Mouse (Mus musculus): ENCODE results near the gene Btg1-ps2. TPM values are rescaled to one million over a fixed set of nuclear protein-coding genes. Genes with fewer than 3 reads are reported as not detected.
"Not testable (repeated sequence)": the region's sequence is repeated elsewhere in the genome, so short reads cannot be mapped to it uniquely, and the experiment has no call there.

Gene Btg1-ps2
- total RNA-seq (2014; fragmentation: Nextera tagmentation), result not detected in 2 replicates
- not detected in 2 replicates for total RNA-seq (2017)

- not testable (repeated sequence) for ATAC-seq (replicated peaks; ENCODE audit: low FRiP score, low TSS enrichment, poor library complexity, severe bottlenecking)
Measured at GRCm38 (mm10) chrX:38043014-38043413, at the start of gene Btg1-ps2. Btg1-ps2 (minus strand) TSS chrX:38043114.

GRCm38 (mm10) chrX:38085041-38085440, 42.1 kb upstream of the Btg1-ps2 start, which contains the start of gene Rhox11:
Rhox11 (minus strand) TSS chrX:38085141.
- no peak for ATAC-seq (replicated peaks; ENCODE audit: low FRiP score, low TSS enrichment, poor library complexity, severe bottlenecking)

DNA sequence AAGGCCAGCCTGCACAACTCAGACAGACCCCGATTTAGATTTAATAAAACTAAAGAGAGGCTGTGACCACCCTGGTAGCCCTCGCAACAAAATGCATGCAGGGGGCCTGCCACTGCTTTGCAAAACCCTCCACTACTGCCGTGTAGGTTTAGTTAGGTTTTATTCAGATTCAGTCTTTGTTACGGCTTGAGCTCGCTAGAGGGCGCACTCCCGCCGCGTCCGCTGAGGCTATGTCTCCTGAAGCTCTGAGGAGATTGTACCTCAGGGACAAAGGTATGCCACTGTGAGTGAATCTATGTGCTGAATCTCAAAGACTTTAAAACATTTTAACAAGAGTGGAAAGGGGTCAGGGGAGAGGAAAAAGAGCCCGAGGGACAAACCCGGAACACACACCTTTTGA, 41.3 kb upstream of the Btg1-ps2 start:
- ATAC-seq (replicated peaks; ENCODE audit: low FRiP score, low TSS enrichment, poor library complexity, severe bottlenecking), result no peak

DNA sequence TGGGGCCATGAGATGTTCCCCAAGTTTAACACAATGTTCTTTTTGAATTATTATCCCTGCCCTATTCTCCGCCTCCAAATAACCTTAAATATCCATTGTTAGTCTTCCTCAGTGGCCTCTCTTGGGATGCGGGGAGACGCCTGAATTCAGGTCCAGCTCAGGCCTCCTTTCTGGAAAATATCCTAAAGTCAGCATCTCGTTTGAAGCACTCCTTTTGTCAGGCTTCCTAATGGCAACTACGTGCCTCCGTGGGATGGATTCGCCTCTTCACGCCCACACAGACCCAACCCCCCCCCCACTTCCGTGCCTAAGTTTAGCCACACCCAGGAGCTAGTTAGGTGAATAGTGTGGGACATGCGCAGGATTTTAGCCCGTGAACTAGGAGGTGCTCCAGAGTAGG, 23.3 kb upstream of the Btg1-ps2 start, which contains the start of gene Rhox10:
Gene Rhox10, plus strand, starts transcription at position 301 of the 400 bp plus-strand sequence.
- no peak for ATAC-seq (replicated peaks; ENCODE audit: low FRiP score, low TSS enrichment, poor library complexity, severe bottlenecking)

DNA sequence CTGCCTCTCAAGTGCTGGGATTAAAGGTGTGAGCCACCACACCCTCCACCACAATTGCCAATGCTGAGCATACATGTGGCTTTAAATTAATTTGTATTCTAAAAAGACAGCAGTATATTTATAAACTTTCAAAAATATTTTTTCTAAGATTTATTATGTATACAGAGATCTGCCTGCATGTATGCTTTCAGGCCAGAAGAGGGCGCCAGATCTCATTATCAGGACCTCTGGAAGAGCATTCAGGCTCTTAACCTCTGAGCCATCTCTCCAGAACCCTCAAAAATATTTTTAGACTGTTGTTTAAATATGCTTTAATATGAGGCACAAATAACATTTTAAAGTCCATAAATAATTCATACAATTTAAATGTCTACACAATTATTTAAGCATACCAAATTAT, 18.6 kb upstream of the Btg1-ps2 start:
- no peak for ATAC-seq (replicated peaks; ENCODE audit: low FRiP score, low TSS enrichment, poor library complexity, severe bottlenecking)

GRCm38 (mm10) chrX:38039666-38040065, 3.2 kb downstream of the Btg1-ps2 start:
- no peak for ATAC-seq (replicated peaks; ENCODE audit: low FRiP score, low TSS enrichment, poor library complexity, severe bottlenecking)

GRCm38 (mm10) chrX:38033841-38034240, 9.1 kb downstream of the Btg1-ps2 start:
- ATAC-seq (replicated peaks; ENCODE audit: low FRiP score, low TSS enrichment, poor library complexity, severe bottlenecking), result no peak

DNA sequence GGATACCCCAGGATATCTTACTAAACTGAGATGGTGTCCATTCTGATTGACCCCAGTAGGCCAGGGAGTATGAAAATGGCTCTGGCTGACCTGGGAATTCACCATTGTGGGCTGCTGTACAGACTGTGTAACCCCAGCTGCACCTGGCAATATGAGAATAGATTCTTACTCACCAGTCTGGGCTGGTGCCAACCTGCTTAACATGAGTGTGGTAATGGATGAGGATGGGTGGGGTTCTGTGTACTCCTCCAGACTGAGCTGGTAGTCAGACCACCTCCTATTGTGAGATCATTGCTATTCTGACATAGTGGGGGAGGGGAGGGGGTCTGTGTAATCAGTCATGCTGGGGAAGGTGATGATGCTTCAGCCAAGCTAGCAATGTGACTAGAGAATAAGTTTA, 24.3 kb downstream of the Btg1-ps2 start, which contains the start of gene Btg1-ps1:
Gene Btg1-ps1, minus strand, starts transcription at position 219 of the 400 bp plus-strand sequence.
- not testable (repeated sequence) for ATAC-seq (replicated peaks; ENCODE audit: low FRiP score, low TSS enrichment, poor library complexity, severe bottlenecking)

DNA sequence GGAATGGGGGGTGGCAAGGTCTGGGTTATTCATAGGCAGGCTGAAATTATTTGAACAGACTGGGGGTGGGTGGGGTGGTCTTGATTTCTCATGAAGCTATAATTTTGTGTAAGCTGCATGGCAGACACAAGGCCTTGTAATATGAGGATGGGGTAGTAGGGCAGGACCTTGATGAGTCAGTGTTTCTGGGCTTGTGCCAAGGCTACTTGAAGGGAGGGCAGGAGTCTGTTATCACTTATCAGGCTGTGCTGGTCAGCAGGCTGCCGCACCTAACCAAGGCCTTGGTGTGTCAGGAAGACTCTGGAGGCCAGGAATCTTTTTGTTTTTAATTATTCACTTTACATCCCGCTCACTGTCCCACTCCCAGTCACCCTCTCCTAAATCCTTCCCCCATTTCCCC, 34.2 kb downstream of the Btg1-ps2 start:
- ATAC-seq (replicated peaks; ENCODE audit: low FRiP score, low TSS enrichment, poor library complexity, severe bottlenecking), result no peak

Other genes with a start within 250 kb of the Btg1-ps2 start
- not detected in 2 replicates for gene Rhox5, start 238.3 kb downstream of the Btg1-ps2 start, total RNA-seq (2014; fragmentation: Nextera tagmentation)
- not detected in 2 replicates for gene Rhox5, start 238.3 kb downstream of the Btg1-ps2 start, total RNA-seq (2017)
- not detected in 2 replicates for gene Rhox6, start 216.2 kb downstream of the Btg1-ps2 start, total RNA-seq (2014; fragmentation: Nextera tagmentation)
- not detected in 2 replicates for gene Rhox6, start 216.2 kb downstream of the Btg1-ps2 start, total RNA-seq (2017)
- not detected in 2 replicates for gene Rhox7a, start 211.4 kb downstream of the Btg1-ps2 start, total RNA-seq (2014; fragmentation: Nextera tagmentation)
- gene Rhox7a, start 211.4 kb downstream of the Btg1-ps2 start, total RNA-seq (2017), result not detected in 2 replicates
- 0.74 TPM in 1 of 2 replicates, not detected in the other for gene Rhox8, start 164.2 kb downstream of the Btg1-ps2 start, total RNA-seq (2014; fragmentation: Nextera tagmentation)
- gene Rhox8, start 164.2 kb downstream of the Btg1-ps2 start, total RNA-seq (2017), result not detected in 2 replicates
- gene Rhox7b, start 145.9 kb downstream of the Btg1-ps2 start, total RNA-seq (2014; fragmentation: Nextera tagmentation), result not detected in 2 replicates
- gene Rhox7b, start 145.9 kb downstream of the Btg1-ps2 start, total RNA-seq (2017), result not detected in 2 replicates
- not detected in 2 replicates for gene Rhox9, start 141.3 kb downstream of the Btg1-ps2 start, total RNA-seq (2014; fragmentation: Nextera tagmentation)
- gene Rhox9, start 141.3 kb downstream of the Btg1-ps2 start, total RNA-seq (2017), result not detected in 2 replicates
- gene Btg1-ps1, start 24.3 kb downstream of the Btg1-ps2 start, total RNA-seq (2014; fragmentation: Nextera tagmentation), result not detected in 2 replicates
- not detected in 2 replicates for gene Btg1-ps1, start 24.3 kb downstream of the Btg1-ps2 start, total RNA-seq (2017)
- not detected in 2 replicates for gene Rhox10, start 23.4 kb upstream of the Btg1-ps2 start, total RNA-seq (2014; fragmentation: Nextera tagmentation)
- gene Rhox10, start 23.4 kb upstream of the Btg1-ps2 start, total RNA-seq (2017), result not detected in 2 replicates
- not detected in 2 replicates for gene Rhox11, start 42.0 kb upstream of the Btg1-ps2 start, total RNA-seq (2014; fragmentation: Nextera tagmentation)
- not detected in 2 replicates for gene Rhox11, start 42.0 kb upstream of the Btg1-ps2 start, total RNA-seq (2017)
- gene Rhox12, start 67.8 kb upstream of the Btg1-ps2 start, total RNA-seq (2014; fragmentation: Nextera tagmentation), result not detected in 2 replicates
- gene Rhox12, start 67.8 kb upstream of the Btg1-ps2 start, total RNA-seq (2017), result not detected in 2 replicates
- gene Rhox13, start 78.1 kb upstream of the Btg1-ps2 start, total RNA-seq (2014; fragmentation: Nextera tagmentation), result not detected in 2 replicates
- not detected in 2 replicates for gene Rhox13, start 78.1 kb upstream of the Btg1-ps2 start, total RNA-seq (2017)
- 16.6 and 28.3 TPM in 2 replicates for gene Zbtb33, start 146.7 kb upstream of the Btg1-ps2 start, total RNA-seq (2014; fragmentation: Nextera tagmentation)
- gene Zbtb33, start 146.7 kb upstream of the Btg1-ps2 start, total RNA-seq (2017), result 24.0 and 27.5 TPM in 2 replicates
- gene Tmem255a, start 209.3 kb upstream of the Btg1-ps2 start, total RNA-seq (2014; fragmentation: Nextera tagmentation), result 0.39 TPM in 1 of 2 replicates, not detected in the other
- 0.05 and 1.1 TPM in 2 replicates for gene Tmem255a, start 209.3 kb upstream of the Btg1-ps2 start, total RNA-seq (2017)

Measured in megakaryocyte-erythroid progenitor cell, adult 5-6 weeks (primary cell).